Mouse (Mus musculus): Measurements from ENCODE around the gene Hmbs. TPM values are rescaled to one million over a fixed set of nuclear protein-coding genes. Genes with fewer than 3 reads are reported as not detected.
"Not testable (repeated sequence)": the region's sequence is repeated elsewhere in the genome, so short reads cannot be mapped to it uniquely, and the experiment has no call there.

Gene Hmbs
- polyA plus RNA-seq, 1 experiment from 2014 or later = 155 TPM

- Histone ChIP-seq H3K4me3 (ENCODE audit: low read depth, low read length) (no peak overlapping the region), H3K27me3 (ENCODE audit: control insufficient read depth, insufficient read depth, low read length) (no peaks in the 10 kb centered on the region), H3K36me3 (ENCODE audit: control insufficient read depth, insufficient read depth, low read length) (peaks cover 3% of the 10 kb centered on the region; the same call in 1 of the 2 replicates), H3K9me3 (ENCODE audit: control insufficient read depth, low read length) (no peaks in the 10 kb centered on the region), H3K4me2 (ENCODE audit: low read depth, low read length, severe bottlenecking) (no peak overlapping the region), H3K9ac (ENCODE audit: low read length) (no peak overlapping the region), H3K4me1 (replicated peaks; ENCODE audit: control insufficient read depth, insufficient read depth, low read length) (peaks cover 15% of the 10 kb centered on the region; the same call in 1 of the 2 replicates), H3K27ac (ENCODE audit: low read depth, low read length) (no peak overlapping the region)
- no peak for DNase-seq (ENCODE audit: low spot score)
- no peak for ATAC-seq (replicated peaks; ENCODE audit: low FRiP score)
- 65% methylated on average over 3 of the region's 3 CpGs for WGBS
Measured at GRCm38 (mm10) chr9:44309756-44310155, 34.3 kb downstream of the Hmbs start.

- ATAC-seq (replicated peaks; ENCODE audit: low FRiP score) (no peak), DNase-seq (ENCODE audit: low spot score) (no peak)
- H3K9ac ChIP-seq (ENCODE audit: low read length) = no peak overlapping the region
- H3K4me1 ChIP-seq (replicated peaks; ENCODE audit: control insufficient read depth, insufficient read depth, low read length) = peaks cover 21% of the 10 kb centered on the region; the same call in 1 of the 2 replicates
- H3K36me3 ChIP-seq (ENCODE audit: control insufficient read depth, insufficient read depth, low read length) = peaks cover 2% of the 10 kb centered on the region; the same call in 1 of the 2 replicates
- WGBS = 93% methylated on average over 2 of the region's 2 CpGs
- H3K9me3 ChIP-seq (ENCODE audit: control insufficient read depth, low read length) = no peaks in the 10 kb centered on the region
- H3K27me3 ChIP-seq (ENCODE audit: control insufficient read depth, insufficient read depth, low read length) = no peaks in the 10 kb centered on the region
- H3K4me3 ChIP-seq (ENCODE audit: low read depth, low read length) = no peak overlapping the region
- H3K4me2 ChIP-seq (ENCODE audit: low read depth, low read length, severe bottlenecking) = no peak overlapping the region
- no peak overlapping the region for H3K27ac ChIP-seq (ENCODE audit: low read depth, low read length)
Measured at GRCm38 (mm10) chr9:44307248-44307647, 36.8 kb downstream of the Hmbs start.

- H3K9me3 ChIP-seq (ENCODE audit: control insufficient read depth, low read length) = no peaks in the 10 kb centered on the region
- WGBS = 87% methylated on average over 6 of the region's 6 CpGs
- ATAC-seq (replicated peaks; ENCODE audit: low FRiP score) (no peak), DNase-seq (ENCODE audit: low spot score) (no peak)
- no peak overlapping the region for H3K4me2 ChIP-seq (ENCODE audit: low read depth, low read length, severe bottlenecking)
- no peaks in the 10 kb centered on the region for H3K27me3 ChIP-seq (ENCODE audit: control insufficient read depth, insufficient read depth, low read length)
- no peak overlapping the region for H3K4me3 ChIP-seq (ENCODE audit: low read depth, low read length)
- no peak overlapping the region for H3K27ac ChIP-seq (ENCODE audit: low read depth, low read length)
- H3K36me3 ChIP-seq (ENCODE audit: control insufficient read depth, insufficient read depth, low read length) = peaks cover 3% of the 10 kb centered on the region; the same call in 1 of the 2 replicates
- no peak overlapping the region for H3K9ac ChIP-seq (ENCODE audit: low read length)
- peaks cover 16% of the 10 kb centered on the region; the same call in 1 of the 2 replicates for H3K4me1 ChIP-seq (replicated peaks; ENCODE audit: control insufficient read depth, insufficient read depth, low read length)
Measured at GRCm38 (mm10) chr9:44306532-44306931, 37.5 kb downstream of the Hmbs start.

- DNase-seq (ENCODE audit: low spot score) = peak; percentile 99
- H3K4me2 ChIP-seq (ENCODE audit: low read depth, low read length, severe bottlenecking) = peak within 1 kb of the TSS; percentile 83
- 1% methylated on average over 54 of the region's 54 CpGs for WGBS
- H3K9ac ChIP-seq (ENCODE audit: low read length) = peak within 1 kb of the TSS; percentile 74
- H3K9me3 ChIP-seq (ENCODE audit: control insufficient read depth, low read length) = no peaks in the 10 kb centered on the region
- H3K4me1 ChIP-seq (replicated peaks; ENCODE audit: control insufficient read depth, insufficient read depth, low read length) = peaks cover 9% of the 10 kb centered on the region; the same call in 1 of the 2 replicates
- ATAC-seq (replicated peaks; ENCODE audit: low FRiP score) = peak; percentile 99
- no peaks in the 10 kb centered on the region for H3K27me3 ChIP-seq (ENCODE audit: control insufficient read depth, insufficient read depth, low read length)
- H3K36me3 ChIP-seq (ENCODE audit: control insufficient read depth, insufficient read depth, low read length) = peaks cover 3% of the 10 kb centered on the region; the same call in 1 of the 2 replicates
- H3K4me3 ChIP-seq (ENCODE audit: low read depth, low read length) = peak within 1 kb of the TSS; percentile 77
- no peak within 1 kb of the TSS; the same call in 1 of the 2 replicates for H3K27ac ChIP-seq (ENCODE audit: low read depth, low read length)
Measured at GRCm38 (mm10) chr9:44305466-44306079, 38.5 kb downstream of the Hmbs start, which contains the start of gene Hinfp. Gene Hinfp (minus strand): TSS chr9:44305671.

GRCm38 (mm10) chr9:44300001-44300400 lies 44.0 kb downstream of the Hmbs start:
- peaks cover 11% of the 10 kb centered on the region; the same call in 1 of the 2 replicates for H3K36me3 ChIP-seq (ENCODE audit: control insufficient read depth, insufficient read depth, low read length)

GRCm38 (mm10) chr9:44292490-44292889 lies 51.5 kb downstream of the Hmbs start:
- DNase-seq (ENCODE audit: low spot score) (no peak), ATAC-seq (replicated peaks; ENCODE audit: low FRiP score) (no peak)
- H3K9me3 ChIP-seq (ENCODE audit: control insufficient read depth, low read length) = no peaks in the 10 kb centered on the region; the same call in 1 of the 2 replicates
- no peaks in the 10 kb centered on the region for H3K27me3 ChIP-seq (ENCODE audit: control insufficient read depth, insufficient read depth, low read length)
- peaks cover 7% of the 10 kb centered on the region; the same call in 1 of the 2 replicates for H3K4me1 ChIP-seq (replicated peaks; ENCODE audit: control insufficient read depth, insufficient read depth, low read length)
- H3K4me2 ChIP-seq (ENCODE audit: low read depth, low read length, severe bottlenecking) = no peak overlapping the region
- no peak overlapping the region for H3K27ac ChIP-seq (ENCODE audit: low read depth, low read length)
- H3K9ac ChIP-seq (ENCODE audit: low read length) = no peak overlapping the region
- H3K4me3 ChIP-seq (ENCODE audit: low read depth, low read length) = no peak overlapping the region
- H3K36me3 ChIP-seq (ENCODE audit: control insufficient read depth, insufficient read depth, low read length) = no peaks in the 10 kb centered on the region; the same call in 1 of the 2 replicates
- 72% methylated on average over 3 of the region's 3 CpGs for WGBS

More at GRCm38 (mm10) chr9:44300001-44300400, 44.0 kb downstream of the Hmbs start:
- H3K9ac ChIP-seq (ENCODE audit: low read length); H3K4me3 ChIP-seq (ENCODE audit: low read depth, low read length); H3K27ac ChIP-seq (ENCODE audit: low read depth, low read length); H3K4me2 ChIP-seq (ENCODE audit: low read depth, low read length, severe bottlenecking); ATAC-seq (replicated peaks; ENCODE audit: low FRiP score); H3K27me3 ChIP-seq (ENCODE audit: control insufficient read depth, insufficient read depth, low read length); DNase-seq (ENCODE audit: low spot score); H3K9me3 ChIP-seq (ENCODE audit: control insufficient read depth, low read length); H3K4me1 ChIP-seq (replicated peaks; ENCODE audit: control insufficient read depth, insufficient read depth, low read length): not testable (repeated sequence)
- WGBS = 90% methylated on average over 3 of the region's 3 CpGs

GRCm38 (mm10) chr9:44288959-44289291 lies 55.1 kb downstream of the Hmbs start:
- peak overlapping the region; percentile 72 for H3K4me3 ChIP-seq (ENCODE audit: low read depth, low read length)
- no peaks in the 10 kb centered on the region; the same call in 1 of the 2 replicates for H3K9me3 ChIP-seq (ENCODE audit: control insufficient read depth, low read length)
- H3K27me3 ChIP-seq (ENCODE audit: control insufficient read depth, insufficient read depth, low read length) = no peaks in the 10 kb centered on the region
- 5% methylated on average over 11 of the region's 11 CpGs for WGBS
- no peak for DNase-seq (ENCODE audit: low spot score)
- H3K27ac ChIP-seq (ENCODE audit: low read depth, low read length) = no peak overlapping the region
- H3K4me2 ChIP-seq (ENCODE audit: low read depth, low read length, severe bottlenecking) = peak overlapping the region; percentile 97
- H3K4me1 ChIP-seq (replicated peaks; ENCODE audit: control insufficient read depth, insufficient read depth, low read length) = peaks cover 12% of the 10 kb centered on the region
- 0 out of 2 replicates have a peak overlapping the region, but pooled peaks have one; percentile 80 for H3K9ac ChIP-seq (ENCODE audit: low read length)
- no peaks in the 10 kb centered on the region for H3K36me3 ChIP-seq (ENCODE audit: control insufficient read depth, insufficient read depth, low read length)
- no peak for ATAC-seq (replicated peaks; ENCODE audit: low FRiP score)

GRCm38 (mm10) chr9:44288076-44288958 lies 55.7 kb downstream of the Hmbs start, which contains the start of gene Abcg4:
Gene Abcg4 (minus strand): TSS chr9:44288615.
- Histone ChIP-seq H3K4me2 (ENCODE audit: low read depth, low read length, severe bottlenecking) (peak within 1 kb of the TSS; percentile 97), H3K4me3 (ENCODE audit: low read depth, low read length) (peak within 1 kb of the TSS; percentile 72), H3K36me3 (ENCODE audit: control insufficient read depth, insufficient read depth, low read length) (no peaks in the 10 kb centered on the region), H3K9ac (ENCODE audit: low read length) (peak within 1 kb of the TSS; percentile 80), H3K9me3 (ENCODE audit: control insufficient read depth, low read length) (no peaks in the 10 kb centered on the region; the same call in 1 of the 2 replicates), H3K4me1 (replicated peaks; ENCODE audit: control insufficient read depth, insufficient read depth, low read length) (peaks cover 12% of the 10 kb centered on the region), H3K27me3 (ENCODE audit: control insufficient read depth, insufficient read depth, low read length) (no peaks in the 10 kb centered on the region), H3K27ac (ENCODE audit: low read depth, low read length) (0 out of 2 replicates have a peak within 1 kb of the TSS, but pooled peaks have one; percentile 18)
- WGBS = 1% methylated on average over 38 of the region's 38 CpGs
- DNase-seq (ENCODE audit: low spot score) (peak; percentile 73), ATAC-seq (replicated peaks; ENCODE audit: low FRiP score) (peak; percentile 72)

Measured in forebrain, embryonic 11.5 days (tissue).